Mouse (Mus musculus) layer of hippocampus, adult 11-12 months (tissue): ENCODE data around the gene Ulk2.
A peak's percentile ranks its signal among the peaks of the same experiment; 100 is the strongest.
"Not testable (repeated sequence)": the region's sequence is repeated elsewhere in the genome, so short reads cannot be mapped to it uniquely, and the experiment has no call there.

ENCODE experiments used
- DNase-seq: peaks from one replicate; pipeline ENCODE4 v3.0.0; 2022; ENCODE audit warnings: low spot score

Gene Ulk2

GRCm38 (mm10) chr11:61854988-61855411 lies at the start of gene Ulk2:
TSS of gene Ulk2 (minus strand) at chr11:61855073.
- DNase-seq: peak; percentile 92

GRCm38 (mm10) chr11:61882183-61882582 lies 27.3 kb upstream of the Ulk2 start:
- no peak for DNase-seq

GRCm38 (mm10) chr11:61879921-61880320 lies 25.0 kb upstream of the Ulk2 start:
- no peak for DNase-seq

GRCm38 (mm10) chr11:61871881-61872280 lies 17.0 kb upstream of the Ulk2 start:
- no peak for DNase-seq

GRCm38 (mm10) chr11:61866856-61867255 lies 12.0 kb upstream of the Ulk2 start:
- no peak for DNase-seq

GRCm38 (mm10) chr11:61861781-61862547 lies 7.1 kb upstream of the Ulk2 start:
- DNase-seq: no peak

- no peak for DNase-seq
Measured at GRCm38 (mm10) chr11:61859316-61859715, 4.4 kb upstream of the Ulk2 start.

GRCm38 (mm10) chr11:61855539-61855938 lies 666 bp upstream of the Ulk2 start:
- DNase-seq: no peak

GRCm38 (mm10) chr11:61854211-61854987 lies 474 bp downstream of the Ulk2 start:
- DNase-seq: peak; percentile 86

GRCm38 (mm10) chr11:61853659-61854058 lies 1.2 kb downstream of the Ulk2 start:
- DNase-seq: no peak

GRCm38 (mm10) chr11:61852916-61853315 lies 2.0 kb downstream of the Ulk2 start:
- no peak for DNase-seq

- no peak for DNase-seq
Measured at GRCm38 (mm10) chr11:61851195-61851594, 3.7 kb downstream of the Ulk2 start.

GRCm38 (mm10) chr11:61840663-61841062 lies 14.2 kb downstream of the Ulk2 start:
- DNase-seq: not testable (repeated sequence)

GRCm38 (mm10) chr11:61839940-61840339 lies 14.9 kb downstream of the Ulk2 start:
- DNase-seq: no peak

- DNase-seq: no peak
Measured at GRCm38 (mm10) chr11:61839182-61839581, 15.7 kb downstream of the Ulk2 start.

GRCm38 (mm10) chr11:61809793-61810192 lies 45.1 kb downstream of the Ulk2 start:
- no peak for DNase-seq

GRCm38 (mm10) chr11:61808551-61809117 lies 46.2 kb downstream of the Ulk2 start:
- DNase-seq: no peak

- no peak for DNase-seq
Measured at GRCm38 (mm10) chr11:61793441-61793840, 61.4 kb downstream of the Ulk2 start.

GRCm38 (mm10) chr11:61788550-61788949 lies 66.3 kb downstream of the Ulk2 start:
- DNase-seq: no peak

GRCm38 (mm10) chr11:61782526-61782925 lies 72.3 kb downstream of the Ulk2 start:
- not testable (repeated sequence) for DNase-seq

- DNase-seq: peak; percentile 64
Measured at GRCm38 (mm10) chr11:61774551-61775149, 80.2 kb downstream of the Ulk2 start.
